Mouse (Mus musculus) forebrain, embryonic 11.5 days (tissue): Measurements from ENCODE around the gene Arid5b. TPM values are rescaled to one million over a fixed set of nuclear protein-coding genes. Genes with fewer than 3 reads are reported as not detected.
A peak's percentile ranks its signal among the peaks of the same experiment; 100 is the strongest.

Experiments used
- ATAC-seq: fragments of 200-750 bp; cut with Nextera tagmentation; replicated peaks from 2 replicates; pipeline ENCODE4 v1.8.0; 2017; ENCODE audit warnings: moderate TSS enrichment; ENCODE audit not compliant: low FRiP score
- DNase-seq: peaks from one replicate; pipeline ENCODE4 v3.0.0-alpha.2; 2017; ENCODE audit warnings: low spot score
- H3K27ac ChIP-seq: fragments of 300-500 bp; sonication (generic); 2 replicates; pipeline ENCODE4 v1.5.1; 2014; ENCODE audit warnings: low read depth, low read length
- H3K27me3 ChIP-seq: fragments of 300-500 bp; sonication (generic); 2 replicates; pipeline ENCODE4 v1.6.1; 2014; ENCODE audit warnings: mild to moderate bottlenecking, low read length, mixed read lengths; ENCODE audit not compliant: control insufficient read depth, insufficient read depth
- H3K36me3 ChIP-seq: fragments of 300-500 bp; sonication (generic); 2 replicates; pipeline ENCODE4 v1.6.1; 2014; ENCODE audit warnings: mild to moderate bottlenecking, low read length, moderate library complexity, mixed read lengths; ENCODE audit not compliant: control insufficient read depth, insufficient read depth
- H3K4me1 ChIP-seq: fragments of 300-500 bp; sonication (generic); replicated peaks from 2 replicates; pipeline ENCODE4 v1.6.1; 2014; ENCODE audit warnings: low read length, mixed read lengths; ENCODE audit not compliant: control insufficient read depth, insufficient read depth
- H3K4me2 ChIP-seq: fragments of 300-500 bp; sonication (generic); 2 replicates; pipeline ENCODE4 v1.6.1; 2014; ENCODE audit warnings: low read depth, mild to moderate bottlenecking, low read length, moderate library complexity, mixed read lengths; ENCODE audit not compliant: severe bottlenecking
- H3K4me3 ChIP-seq: fragments of 300-500 bp; sonication (generic); 2 replicates; pipeline ENCODE4 v1.5.1; 2014; ENCODE audit warnings: low read depth, low read length
- H3K9ac ChIP-seq: fragments of 300-500 bp; sonication (generic); 2 replicates; pipeline ENCODE4 v1.6.1; 2014; ENCODE audit warnings: low read length
- H3K9me3 ChIP-seq: fragments of 300-500 bp; sonication (generic); 2 replicates; pipeline ENCODE4 v1.6.1; 2016; ENCODE audit warnings: low read length, mixed read lengths; ENCODE audit not compliant: control insufficient read depth
- WGBS: fragments of 180-500 bp; shearing (Covaris S2); extraction: QIAGEN DNeasy Blood & Tissue Kit; methylation state at CpG from one replicate; pipeline ENCODE4 v1.1.7; 2014; 5-methylcytosine and 5-hydroxymethylcytosine counted together
- polyA plus RNA-seq: library from polyadenylated mRNA; unstranded; fragments of >200 nt; fragmentation: Nextera tagmentation; extraction: Ambion mirVana; gene quantifications from 2 replicates; pipeline ENCODE4 v1.2.1, GENCODE M21; 2014

Arid5b gene
- polyA plus RNA-seq, 1 experiment from 2014 or later, result 17.1 TPM

- 88% methylated on average over 7 of the region's 7 CpGs for WGBS
- H3K36me3 ChIP-seq, result no peaks in the 10 kb centered on the region
Observed at GRCm38 (mm10) chr10:68301013-68301412, 22.5 kb upstream of the Arid5b start.

GRCm38 (mm10) chr10:68289465-68289864 is 10.9 kb upstream of the Arid5b start:
- WGBS, result 87% methylated on average over 4 of the region's 4 CpGs
- DNase-seq (no peak), ATAC-seq (no peak)
- no peaks in the 10 kb centered on the region for H3K27me3 ChIP-seq
- no peak overlapping the region for H3K4me2 ChIP-seq
- no peaks in the 10 kb centered on the region for H3K4me1 ChIP-seq
- H3K9me3 ChIP-seq, result no peaks in the 10 kb centered on the region
- H3K9ac ChIP-seq, result no peak overlapping the region
- no peak overlapping the region for H3K4me3 ChIP-seq
- no peaks in the 10 kb centered on the region for H3K36me3 ChIP-seq
- H3K27ac ChIP-seq, result no peak overlapping the region

More at GRCm38 (mm10) chr10:68301013-68301412, 22.5 kb upstream of the Arid5b start:
- Histone ChIP-seq H3K27ac (no peak overlapping the region), H3K9me3 (no peaks in the 10 kb centered on the region), H3K27me3 (no peaks in the 10 kb centered on the region), H3K4me3 (no peak overlapping the region), H3K4me2 (no peak overlapping the region), H3K4me1 (no peaks in the 10 kb centered on the region), H3K9ac (no peak overlapping the region)
- DNase-seq, result no peak
- no peak for ATAC-seq

- Histone ChIP-seq H3K4me1 (peaks cover 12% of the 10 kb centered on the region; the same call in 1 of the 2 replicates), H3K9ac (peak overlapping the region; percentile 45; the same call in 1 of the 2 replicates), H3K9me3 (no peaks in the 10 kb centered on the region), H3K36me3 (no peaks in the 10 kb centered on the region), H3K27me3 (peaks cover 2% of the 10 kb centered on the region; the same call in 1 of the 2 replicates), H3K27ac (no peak overlapping the region), H3K4me2 (peak overlapping the region; percentile 74), H3K4me3 (peak overlapping the region; percentile 28)
- WGBS, result under 1% methylated on average over 27 of the region's 27 CpGs
- DNase-seq, result peak; percentile 86
- ATAC-seq, result peak; percentile 78
Observed at GRCm38 (mm10) chr10:68282466-68283391, 4.2 kb upstream of the Arid5b start.

- H3K27ac ChIP-seq, result no peak overlapping the region
Observed at GRCm38 (mm10) chr10:68281775-68282106, 3.2 kb upstream of the Arid5b start.

GRCm38 (mm10) chr10:68281076-68281774 is 2.7 kb upstream of the Arid5b start:
- no peak for DNase-seq

More at GRCm38 (mm10) chr10:68281775-68282106, 3.2 kb upstream of the Arid5b start:
- Histone ChIP-seq H3K4me1 (peaks cover 12% of the 10 kb centered on the region; the same call in 1 of the 2 replicates), H3K4me3 (no peak overlapping the region), H3K36me3 (no peaks in the 10 kb centered on the region), H3K9ac (no peak overlapping the region), H3K27me3 (peaks cover 2% of the 10 kb centered on the region; the same call in 1 of the 2 replicates), H3K4me2 (no peak overlapping the region), H3K9me3 (no peaks in the 10 kb centered on the region)
- WGBS, result 19% methylated on average over 3 of the region's 3 CpGs
- no peak for DNase-seq
- ATAC-seq, result no peak

GRCm38 (mm10) chr10:68279516-68280501 is 1.3 kb upstream of the Arid5b start:
- WGBS, result under 1% methylated on average over 41 of the region's 41 CpGs
- Histone ChIP-seq H3K4me1 (peaks cover 12% of the 10 kb centered on the region; the same call in 1 of the 2 replicates), H3K27me3 (peaks cover 2% of the 10 kb centered on the region; the same call in 1 of the 2 replicates), H3K36me3 (no peaks in the 10 kb centered on the region), H3K27ac (0 out of 2 replicates have a peak overlapping the region, but pooled peaks have one; percentile 41), H3K9me3 (no peaks in the 10 kb centered on the region), H3K4me3 (peak overlapping the region; percentile 56), H3K4me2 (peak overlapping the region; percentile 94), H3K9ac (peak overlapping the region; percentile 57)
- peak; percentile 73 for DNase-seq
- no peak for ATAC-seq

More at GRCm38 (mm10) chr10:68281076-68281774, 2.7 kb upstream of the Arid5b start:
- Histone ChIP-seq H3K4me3 (no peak overlapping the region), H3K9ac (no peak overlapping the region), H3K36me3 (no peaks in the 10 kb centered on the region), H3K4me1 (peaks cover 12% of the 10 kb centered on the region; the same call in 1 of the 2 replicates), H3K9me3 (no peaks in the 10 kb centered on the region), H3K27me3 (peaks cover 2% of the 10 kb centered on the region; the same call in 1 of the 2 replicates), H3K27ac (no peak overlapping the region), H3K4me2 (no peak overlapping the region)
- 33% methylated on average over 6 of the region's 6 CpGs for WGBS
- ATAC-seq, result no peak

GRCm38 (mm10) chr10:68277671-68278151 is 829 bp downstream of the Arid5b start:
- Histone ChIP-seq H3K27ac (peak overlapping the region; percentile 31; the same call in 1 of the 2 replicates), H3K4me3 (peak overlapping the region; percentile 56), H3K9me3 (no peaks in the 10 kb centered on the region), H3K27me3 (peaks cover 2% of the 10 kb centered on the region; the same call in 1 of the 2 replicates), H3K36me3 (no peaks in the 10 kb centered on the region), H3K4me2 (peak overlapping the region; percentile 94), H3K9ac (peak overlapping the region; percentile 48), H3K4me1 (peaks cover 9% of the 10 kb centered on the region; the same call in 1 of the 2 replicates)
- DNase-seq (peak; percentile 59), ATAC-seq (no peak)
- WGBS, result under 1% methylated on average over 15 of the region's 15 CpGs
